Mouse (Mus musculus) liver, embryonic 16.5 days (tissue): ENCODE results near the gene Olfr20. TPM values are rescaled to one million over a fixed set of nuclear protein-coding genes. Genes with fewer than 3 reads are reported as not detected.

Experiments used
- ATAC-seq: fragments of 200-750 bp; cut with Nextera tagmentation; 2 replicates; pipeline ENCODE4 v1.8.0; 2017; ENCODE audit warnings: low read depth, mild to moderate bottlenecking, moderate number of reproducible peaks, moderate library complexity
- H3K27ac ChIP-seq: fragments of 300-500 bp; sonication (generic); 2 replicates; pipeline ENCODE4 v1.5.1; 2014; ENCODE audit warnings: mild to moderate bottlenecking, low read length
- H3K27me3 ChIP-seq: fragments of 300-500 bp; sonication (generic); 2 replicates; pipeline ENCODE4 v1.6.1; 2014; ENCODE audit warnings: low read depth, low read length, mixed read lengths; ENCODE audit not compliant: control insufficient read depth, insufficient read depth
- H3K36me3 ChIP-seq: fragments of 300-500 bp; sonication (generic); 2 replicates; pipeline ENCODE4 v1.6.1; 2014; ENCODE audit warnings: mild to moderate bottlenecking; ENCODE audit not compliant: control insufficient read depth, insufficient read depth
- H3K4me1 ChIP-seq: fragments of 300-500 bp; sonication (generic); 2 replicates; pipeline ENCODE4 v1.6.1; 2014; ENCODE audit warnings: low read depth, low read length, mixed read lengths; ENCODE audit not compliant: control insufficient read depth
- H3K4me2 ChIP-seq: fragments of 300-500 bp; sonication (generic); 2 replicates; pipeline ENCODE4 v1.6.1; 2014; ENCODE audit warnings: low read depth, low read length, mixed read lengths
- H3K4me3 ChIP-seq: fragments of 300-500 bp; sonication (generic); 2 replicates; pipeline ENCODE4 v1.5.1; 2014; ENCODE audit warnings: low read depth, mild to moderate bottlenecking, low read length
- H3K9ac ChIP-seq: fragments of 300-500 bp; sonication (generic); 2 replicates; pipeline ENCODE4 v1.6.1; 2014; ENCODE audit warnings: low read depth, low read length
- H3K9me3 ChIP-seq: fragments of 300-500 bp; sonication (generic); replicated peaks from 2 replicates; pipeline ENCODE4 v1.6.1; 2016; ENCODE audit warnings: low read length; ENCODE audit not compliant: control insufficient read depth
- WGBS: fragments of 180-500 bp; shearing (Covaris S2); extraction: QIAGEN DNeasy Blood & Tissue Kit; methylation state at CpG from one replicate; pipeline ENCODE4 v1.1.7; 2014; ENCODE audit not compliant: insufficient replicate concordance; 5-methylcytosine and 5-hydroxymethylcytosine counted together
- polyA plus RNA-seq: library from polyadenylated mRNA; unstranded; fragments of >200 nt; fragmentation: Nextera tagmentation; extraction: Ambion mirVana; gene quantifications from 2 replicates; pipeline ENCODE4 v1.2.1, GENCODE M21; 2015

Gene Olfr20
- polyA plus RNA-seq, 1 experiment from 2014 or later = 0.22 TPM

DNA sequence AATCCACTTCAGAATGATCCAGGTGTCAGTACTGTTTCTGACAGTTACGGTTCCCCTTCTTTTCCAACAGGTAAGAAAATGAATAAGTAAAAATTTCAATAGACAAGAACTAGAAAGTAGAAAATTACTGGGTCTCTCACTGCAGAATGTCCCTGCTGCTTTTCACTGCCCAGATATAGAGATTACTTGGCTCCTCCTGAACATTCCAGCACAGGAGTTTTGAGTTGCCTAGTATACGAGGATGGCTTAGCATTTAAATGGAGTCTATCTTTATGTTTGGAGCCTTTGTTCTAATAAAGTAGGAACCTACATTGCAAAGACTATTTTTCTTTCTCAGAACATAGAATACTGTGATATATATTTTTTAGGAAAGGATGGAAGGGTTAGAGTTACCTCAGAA, 17.2 kb upstream of the Olfr20 start:
- Histone ChIP-seq H3K4me1 (no peaks in the 10 kb centered on the region), H3K4me2 (no peak overlapping the region), H3K27ac (no peak overlapping the region), H3K9ac (no peak overlapping the region), H3K36me3 (no peaks in the 10 kb centered on the region), H3K4me3 (no peak overlapping the region), H3K9me3 (no peaks in the 10 kb centered on the region), H3K27me3 (no peaks in the 10 kb centered on the region)
- 58% methylated on average over 2 of the region's 2 CpGs for WGBS
- ATAC-seq = no peak

DNA sequence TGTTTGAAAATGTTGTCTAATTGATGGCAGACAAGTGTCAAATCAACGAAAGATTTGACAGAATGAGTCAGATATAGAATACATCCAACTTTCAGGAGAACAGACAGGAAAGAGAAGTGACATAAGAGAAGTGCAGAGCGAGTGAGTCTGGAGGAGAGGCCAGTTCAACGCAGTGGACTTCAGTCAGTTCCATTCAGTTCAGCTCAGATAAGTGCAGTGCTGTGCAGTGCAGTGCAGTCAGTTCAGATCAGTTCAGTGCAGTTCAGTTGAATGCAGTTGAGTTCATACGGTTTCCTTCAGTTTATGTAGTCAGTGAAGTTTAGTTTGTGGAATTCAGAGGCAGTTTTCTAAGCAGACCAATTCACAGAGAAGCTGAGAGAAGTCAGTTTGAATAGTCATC, 13.7 kb upstream of the Olfr20 start:
- Histone ChIP-seq H3K4me1 (no peaks in the 10 kb centered on the region), H3K27me3 (no peaks in the 10 kb centered on the region), H3K4me2 (no peak overlapping the region), H3K36me3 (no peaks in the 10 kb centered on the region), H3K9ac (no peak overlapping the region), H3K4me3 (no peak overlapping the region), H3K9me3 (no peaks in the 10 kb centered on the region), H3K27ac (no peak overlapping the region)
- WGBS = 56% methylated on average over 4 of the region's 4 CpGs
- no peak for ATAC-seq

DNA sequence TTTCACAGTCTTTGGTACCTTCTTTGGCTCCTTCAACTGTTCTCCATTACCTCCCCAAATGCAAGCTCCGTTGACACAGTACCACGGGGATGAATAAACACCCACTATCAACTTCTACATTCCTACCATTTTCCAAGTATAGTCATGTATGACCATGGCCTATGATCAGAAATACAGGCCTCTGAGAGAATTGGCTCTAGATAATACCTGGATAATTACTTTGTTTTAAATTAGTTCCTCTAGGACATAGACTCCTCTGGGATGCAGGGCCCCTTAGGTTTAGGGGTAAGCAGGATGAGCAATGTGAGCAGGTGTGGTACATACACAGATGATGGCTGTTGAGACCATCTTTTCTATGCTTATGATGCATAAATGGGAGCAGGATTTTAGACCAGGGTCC, 20.4 kb downstream of the Olfr20 start, which contains the start of gene Olfr376:
Olfr376 (plus strand) TSS at position 301 of the 400 bp plus-strand sequence.
- 54% methylated on average over 2 of the region's 2 CpGs for WGBS
- no peak within 1 kb of the TSS for H3K4me2 ChIP-seq

DNA sequence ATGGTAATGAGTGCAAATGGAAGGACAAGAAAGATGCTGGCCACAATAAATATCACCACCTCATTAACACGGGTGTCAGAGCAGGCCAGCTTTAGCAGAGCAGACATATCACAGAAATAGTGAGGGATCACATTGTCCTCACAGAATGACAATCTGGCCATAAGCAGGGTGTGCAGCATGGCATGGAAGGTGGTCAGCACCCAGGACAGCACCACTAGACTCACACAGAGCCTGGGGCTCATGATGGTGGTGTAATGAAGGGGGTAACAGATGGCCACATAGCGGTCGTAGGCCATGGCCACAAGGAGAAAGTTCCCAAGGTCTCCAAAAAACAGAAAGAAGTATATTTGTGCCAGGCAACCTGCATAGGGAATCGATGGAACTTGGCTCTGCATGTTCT, 44.8 kb downstream of the Olfr20 start:
- 58% methylated on average over 4 of the region's 4 CpGs for WGBS
- H3K27ac ChIP-seq = no peak overlapping the region
- no peaks in the 10 kb centered on the region for H3K4me1 ChIP-seq
- no peak for ATAC-seq
- H3K9me3 ChIP-seq = no peaks in the 10 kb centered on the region
- no peak overlapping the region for H3K4me3 ChIP-seq
- no peak overlapping the region for H3K9ac ChIP-seq
- H3K27me3 ChIP-seq = no peaks in the 10 kb centered on the region
- H3K4me2 ChIP-seq = no peak overlapping the region
- H3K36me3 ChIP-seq = no peaks in the 10 kb centered on the region

More for the DNA sequence above, 20.4 kb downstream of the Olfr20 start, which contains the start of gene Olfr376:
- Histone ChIP-seq H3K4me3 (no peak within 1 kb of the TSS), H3K27ac (no peak within 1 kb of the TSS), H3K9ac (no peak within 1 kb of the TSS), H3K4me1 (no peaks in the 10 kb centered on the region), H3K27me3 (no peaks in the 10 kb centered on the region), H3K9me3 (no peaks in the 10 kb centered on the region), H3K36me3 (no peaks in the 10 kb centered on the region)
- no peak for ATAC-seq

DNA sequence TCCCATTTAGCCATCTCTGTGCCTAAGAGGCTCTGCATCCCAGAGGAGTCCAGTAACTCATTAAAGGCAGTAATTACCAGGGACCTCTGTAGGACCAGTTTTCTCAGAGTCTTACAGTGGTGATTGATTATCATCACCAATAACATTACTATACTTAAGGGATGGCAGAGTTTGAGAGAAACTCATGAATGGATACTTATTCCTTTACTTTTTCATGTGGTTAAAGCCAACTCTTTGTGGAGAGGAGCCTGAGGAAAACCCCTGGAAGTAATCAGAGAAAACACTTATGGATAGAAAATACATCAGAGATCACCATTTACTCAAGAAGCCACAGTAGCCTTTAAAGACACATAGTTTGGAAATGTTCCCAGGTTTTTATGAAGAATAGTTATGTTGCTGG, 48.9 kb downstream of the Olfr20 start, which contains the start of gene Olfr1:
Olfr1 (minus strand) TSS at position 101 of the 400 bp plus-strand sequence.
- no peak within 1 kb of the TSS for H3K4me3 ChIP-seq
- no peaks in the 10 kb centered on the region for H3K9me3 ChIP-seq
- H3K4me2 ChIP-seq = no peak within 1 kb of the TSS
- no peaks in the 10 kb centered on the region for H3K4me1 ChIP-seq
- H3K36me3 ChIP-seq = no peaks in the 10 kb centered on the region
- H3K9ac ChIP-seq = no peak within 1 kb of the TSS
- no peak for ATAC-seq
- no peaks in the 10 kb centered on the region for H3K27me3 ChIP-seq
- H3K27ac ChIP-seq = no peak within 1 kb of the TSS

Other genes with a start within 250 kb of the Olfr20 start
- 10.6 and 11.1 TPM in 2 replicates for gene Haspin, start 212.5 kb upstream of the Olfr20 start, polyA plus RNA-seq
- gene P2rx5, start 190.4 kb upstream of the Olfr20 start, polyA plus RNA-seq = 0.11 and 0.22 TPM in 2 replicates
- gene Emc6, start 173.7 kb upstream of the Olfr20 start, polyA plus RNA-seq = 69.5 and 72.1 TPM in 2 replicates
- 33.6 and 33.8 TPM in 2 replicates for gene Tax1bp3, start 173.7 kb upstream of the Olfr20 start, polyA plus RNA-seq
- gene Ctns, start 151.7 kb upstream of the Olfr20 start, polyA plus RNA-seq = 8.0 and 8.6 TPM in 2 replicates
- 3.0 and 4.4 TPM in 2 replicates for gene Shpk, start 151.3 kb upstream of the Olfr20 start, polyA plus RNA-seq
- gene Trpv1, start 116.5 kb upstream of the Olfr20 start, polyA plus RNA-seq = 0.48 and 0.65 TPM in 2 replicates
- gene Trpv3, start 83.4 kb upstream of the Olfr20 start, polyA plus RNA-seq = 0.01 and 0.04 TPM in 2 replicates
- 3.0 and 4.0 TPM in 2 replicates for gene Aspa, start 21.2 kb upstream of the Olfr20 start, polyA plus RNA-seq
- not detected in 2 replicates for gene Gm49340, start 21.0 kb upstream of the Olfr20 start, polyA plus RNA-seq
- gene Spata22, start 21.0 kb upstream of the Olfr20 start, polyA plus RNA-seq = 3.2 and 3.3 TPM in 2 replicates
- not detected in 2 replicates for gene Olfr376, start 20.5 kb downstream of the Olfr20 start, polyA plus RNA-seq
- gene Olfr1, start 48.8 kb downstream of the Olfr20 start, polyA plus RNA-seq = not detected in 2 replicates
- not detected in 2 replicates for gene Olfr378, start 77.7 kb downstream of the Olfr20 start, polyA plus RNA-seq
- not detected in 2 replicates for gene Olfr380, start 106.7 kb downstream of the Olfr20 start, polyA plus RNA-seq
- not detected in 2 replicates for gene Olfr381, start 140.8 kb downstream of the Olfr20 start, polyA plus RNA-seq
- not detected in 2 replicates for gene Olfr382, start 166.4 kb downstream of the Olfr20 start, polyA plus RNA-seq
- gene Olfr385, start 242.2 kb downstream of the Olfr20 start, polyA plus RNA-seq = not detected in 2 replicates
- not detected in 2 replicates for gene Olfr384, start 247.8 kb downstream of the Olfr20 start, polyA plus RNA-seq